Mouse (Mus musculus) R1 (cell line): ENCODE data around the gene Mrpl4.

ENCODE experiments used
- DNase-seq: peaks from one replicate; pipeline ENCODE4 v3.0.0-alpha.2; 2018; ENCODE audit warnings: low read depth, low spot score

Mrpl4 gene

DNA sequence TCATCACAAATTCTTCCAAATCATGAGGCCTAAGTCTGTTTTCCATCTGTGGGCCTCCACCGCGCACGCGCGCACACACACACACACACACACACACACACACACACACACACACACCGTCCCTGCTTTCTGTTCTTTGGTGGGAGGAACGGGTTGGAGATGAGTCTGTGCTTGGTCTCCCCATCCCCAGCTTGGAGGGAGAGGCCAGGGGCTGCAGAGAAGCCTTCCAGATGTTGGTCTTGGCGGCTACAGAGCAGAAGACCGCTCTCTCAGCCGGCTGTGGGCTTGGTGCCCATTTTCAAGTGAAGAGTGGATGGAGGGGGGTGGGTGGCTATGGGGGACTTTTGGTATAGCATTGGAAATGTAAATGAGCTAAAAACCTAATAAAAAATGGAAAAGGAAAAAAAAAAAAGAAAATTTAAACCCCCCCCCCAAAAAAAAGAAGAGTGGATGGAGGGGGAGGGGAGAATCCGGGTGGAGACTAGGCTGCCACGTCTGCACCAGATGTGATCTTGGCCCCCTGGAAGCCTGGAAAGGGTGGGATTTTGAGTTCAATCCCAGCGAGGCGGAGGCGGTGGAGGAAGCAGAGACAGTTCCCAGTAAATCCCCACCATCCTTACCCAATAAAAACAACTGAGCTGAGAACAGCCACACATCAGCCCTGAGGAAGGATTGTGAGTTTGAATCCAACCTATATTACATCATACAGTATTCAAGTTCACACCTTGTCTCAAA, 15.4 kb upstream of the Mrpl4 start:
- no peak for DNase-seq

DNA sequence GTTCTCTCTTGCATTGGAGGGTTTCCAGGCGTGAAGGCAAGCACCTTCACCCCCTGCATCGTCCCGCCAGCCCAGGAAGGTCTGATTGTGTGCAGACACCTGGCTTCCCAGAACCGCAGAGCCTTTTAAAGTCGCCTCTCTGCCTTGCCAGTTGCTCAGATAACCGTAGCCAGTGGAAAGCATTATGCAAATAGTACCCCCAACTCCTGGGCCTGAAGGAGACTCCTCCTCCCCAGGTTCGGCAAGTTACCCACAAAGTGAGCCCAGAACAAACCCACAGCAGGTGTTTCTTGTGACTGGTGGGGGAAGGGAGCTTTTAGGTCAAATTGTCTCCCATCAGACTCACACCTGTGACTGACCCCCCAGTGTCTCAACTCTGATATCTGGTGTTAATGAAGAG, 14.6 kb upstream of the Mrpl4 start:
- no peak for DNase-seq

DNA sequence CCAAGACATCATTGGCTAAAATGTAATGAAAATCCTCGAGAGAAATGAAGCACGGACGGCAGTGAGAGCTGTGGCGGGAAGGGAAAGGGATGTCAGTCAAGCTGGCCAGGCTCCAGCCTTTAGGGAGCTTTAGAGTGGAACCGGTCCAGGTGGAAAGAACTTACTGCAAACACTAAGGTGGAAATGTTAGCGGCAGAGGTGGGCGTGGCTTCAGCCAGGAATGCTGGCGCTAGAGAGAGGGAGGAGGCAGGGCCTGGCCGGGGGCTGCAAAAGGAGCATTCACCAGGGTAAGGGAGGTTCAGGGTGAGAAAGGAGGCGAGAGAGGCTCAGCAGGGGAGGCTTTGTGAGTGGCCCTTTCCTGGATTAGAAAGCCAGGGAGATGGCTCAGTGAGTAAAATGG, 11.7 kb upstream of the Mrpl4 start:
- DNase-seq = peak; percentile 97

DNA sequence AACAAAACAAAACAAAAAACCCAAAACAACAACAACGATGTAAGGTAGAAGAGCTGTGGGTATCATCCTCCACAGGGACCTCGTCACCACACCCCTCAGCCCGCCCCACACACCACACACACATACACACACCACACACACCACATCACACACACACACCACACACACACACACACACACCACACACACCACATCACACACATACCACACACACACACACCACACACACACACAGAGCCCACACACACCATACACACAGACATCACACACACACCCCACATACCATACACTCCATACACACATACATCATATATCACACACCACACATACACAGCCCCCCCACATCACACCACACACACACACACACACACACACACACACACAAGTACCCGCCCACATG, 11.0 kb upstream of the Mrpl4 start:
- no peak for DNase-seq

DNA sequence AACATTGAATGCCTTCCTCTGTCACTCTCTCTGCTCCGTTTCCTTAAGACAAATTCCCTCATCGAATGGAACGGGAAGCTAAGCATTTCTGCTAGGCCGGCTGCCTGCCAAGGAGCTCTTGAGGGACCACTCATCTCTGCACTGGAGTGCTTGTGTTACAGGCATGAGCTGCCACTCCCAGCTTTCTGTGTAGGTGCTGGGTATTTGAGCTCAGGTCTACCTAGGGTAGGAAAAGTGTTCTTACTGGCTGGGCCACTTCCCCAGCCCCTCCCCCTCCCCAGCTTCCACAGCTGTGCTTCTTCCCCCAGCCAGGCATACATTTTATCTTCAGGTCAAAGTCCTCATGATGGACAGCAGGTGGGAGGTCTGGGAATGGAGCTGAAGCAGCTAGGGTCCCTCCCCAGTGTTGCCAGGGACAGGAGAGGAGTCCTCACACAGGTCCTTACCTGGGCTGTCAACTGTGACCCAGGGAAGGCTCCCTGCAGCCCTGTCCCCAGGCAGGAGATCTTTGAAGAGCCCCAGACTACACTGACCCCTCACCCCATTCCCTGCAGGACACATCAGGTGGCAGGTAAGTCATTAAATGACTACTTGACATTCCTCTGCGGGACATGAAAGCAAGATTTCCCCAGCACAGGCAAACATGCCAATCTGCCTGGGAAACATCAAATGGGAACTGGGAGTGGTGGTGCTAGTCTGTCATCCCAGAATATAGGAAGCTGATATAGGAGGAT, 9.2 kb upstream of the Mrpl4 start:
- DNase-seq = no peak

DNA sequence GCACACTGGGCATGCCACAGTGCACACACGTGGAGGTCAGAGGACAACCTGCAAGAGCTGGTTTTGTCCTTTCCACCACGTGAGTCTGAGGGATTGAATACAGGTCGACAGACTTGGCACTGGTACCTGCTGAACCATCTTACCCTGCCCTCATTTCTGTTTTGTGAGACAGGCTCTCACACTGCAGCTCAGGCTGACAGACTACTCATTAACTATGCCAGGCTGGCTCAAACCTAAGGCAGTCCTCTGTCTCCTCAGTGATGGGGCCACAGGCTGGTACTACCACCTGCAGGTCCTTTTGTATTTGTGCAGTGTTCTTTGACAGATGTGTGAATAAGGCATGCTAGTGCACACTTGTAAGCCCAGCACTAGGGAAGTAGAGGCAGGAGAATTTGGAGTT, 7.5 kb upstream of the Mrpl4 start:
- DNase-seq = peak; percentile 42

DNA sequence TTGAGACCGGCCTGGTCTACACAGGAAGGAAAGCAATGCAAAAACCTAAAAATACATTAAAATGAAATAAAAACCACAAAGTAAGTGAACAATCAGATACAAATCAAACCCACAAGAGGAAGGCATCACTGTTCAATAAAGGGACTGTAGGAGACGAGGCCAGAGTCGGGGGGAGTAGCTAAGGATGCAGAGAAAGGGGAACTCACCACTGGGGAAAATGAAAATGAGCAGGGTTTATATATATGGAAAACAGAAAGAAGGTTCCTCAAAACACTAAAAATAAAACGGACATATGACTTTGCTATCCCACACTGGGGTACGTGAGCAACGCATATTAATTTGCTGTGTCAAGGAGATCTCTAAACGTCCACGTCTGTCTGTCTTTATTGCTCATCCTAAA, 5.5 kb upstream of the Mrpl4 start:
- DNase-seq = no peak

DNA sequence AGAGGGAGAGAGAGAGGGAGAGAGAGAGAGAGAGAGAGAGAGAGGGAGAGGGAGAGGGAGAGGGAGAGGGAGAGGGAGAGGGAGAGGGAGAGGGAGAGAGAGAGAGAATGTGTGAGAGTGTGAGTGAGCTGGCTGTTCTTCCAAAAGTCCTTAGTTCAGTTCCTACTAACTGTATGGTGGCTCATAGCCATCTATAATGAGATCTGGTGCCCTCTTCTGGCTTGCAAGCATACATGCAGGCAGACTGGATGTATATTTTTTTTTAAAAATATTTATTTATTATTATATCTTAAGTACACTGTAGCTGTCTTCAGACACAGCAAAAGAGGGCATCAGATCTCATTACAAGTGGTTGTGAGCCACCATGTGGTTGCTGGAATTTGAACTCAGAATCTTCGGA, 4.2 kb upstream of the Mrpl4 start:
- peak; percentile 37 for DNase-seq

DNA sequence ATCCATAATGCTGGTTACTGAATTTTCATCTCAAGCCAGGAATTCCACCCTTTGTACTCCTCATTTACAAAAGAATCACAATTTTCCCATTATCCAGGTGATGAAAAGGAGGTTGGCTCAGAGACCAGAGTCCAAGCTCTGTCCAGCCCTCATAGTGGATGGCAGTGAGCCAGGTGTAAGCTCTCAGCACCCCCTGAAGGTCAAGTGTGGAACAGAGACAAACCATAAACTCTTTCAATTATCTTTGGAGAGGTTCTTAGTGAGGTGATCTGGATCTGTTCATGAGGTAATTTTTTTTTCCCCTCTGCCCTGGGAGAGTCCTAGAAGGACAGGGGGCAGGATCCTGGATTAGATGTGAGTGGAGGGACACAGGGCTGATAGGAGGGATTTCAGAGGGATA, 1.7 kb upstream of the Mrpl4 start:
- DNase-seq = peak; percentile 71

DNA sequence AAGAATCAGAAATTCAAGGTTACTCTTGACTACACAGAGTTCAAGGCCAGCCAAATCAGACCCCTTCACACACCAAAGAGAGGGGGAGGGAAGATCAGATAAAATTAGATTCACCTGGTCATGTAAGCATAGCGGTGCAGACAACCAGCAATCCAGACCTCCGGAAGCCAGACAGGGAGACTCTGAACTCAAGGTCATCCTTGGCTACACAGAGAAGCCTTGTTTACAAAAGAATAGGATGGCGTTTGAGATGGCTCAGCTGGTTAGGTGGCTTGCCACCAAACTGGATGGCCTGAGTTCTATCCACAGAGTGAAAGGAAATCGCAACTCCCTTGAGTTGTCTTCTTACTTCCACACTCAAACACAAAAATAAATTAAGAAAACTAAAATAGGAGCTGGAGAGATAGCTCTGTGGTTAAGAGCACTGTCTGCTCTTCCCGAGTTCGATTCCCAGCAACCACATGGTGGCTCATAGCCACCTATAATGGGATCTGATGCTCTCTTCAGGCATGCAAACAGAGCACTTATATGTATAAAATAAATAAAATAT, 812 bp upstream of the Mrpl4 start:
- peak; percentile 89 for DNase-seq

DNA sequence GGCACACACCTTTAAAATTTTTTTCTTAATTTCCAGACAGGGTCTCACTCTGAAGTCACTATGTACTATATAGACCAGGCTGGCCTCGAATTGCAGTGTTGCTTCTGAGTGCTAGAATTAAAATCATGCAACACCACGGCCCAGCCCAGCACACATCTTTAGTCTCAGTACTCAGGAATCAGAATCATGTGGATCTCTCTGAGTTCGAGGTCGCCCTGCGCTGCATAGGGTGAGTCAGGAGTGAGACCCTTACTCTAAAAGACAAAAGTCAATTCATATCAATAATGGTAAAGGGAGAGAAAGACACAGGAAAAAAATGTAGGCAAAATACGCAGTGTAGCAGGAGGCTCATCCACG, 290 bp upstream of the Mrpl4 start:
- no peak for DNase-seq

DNA sequence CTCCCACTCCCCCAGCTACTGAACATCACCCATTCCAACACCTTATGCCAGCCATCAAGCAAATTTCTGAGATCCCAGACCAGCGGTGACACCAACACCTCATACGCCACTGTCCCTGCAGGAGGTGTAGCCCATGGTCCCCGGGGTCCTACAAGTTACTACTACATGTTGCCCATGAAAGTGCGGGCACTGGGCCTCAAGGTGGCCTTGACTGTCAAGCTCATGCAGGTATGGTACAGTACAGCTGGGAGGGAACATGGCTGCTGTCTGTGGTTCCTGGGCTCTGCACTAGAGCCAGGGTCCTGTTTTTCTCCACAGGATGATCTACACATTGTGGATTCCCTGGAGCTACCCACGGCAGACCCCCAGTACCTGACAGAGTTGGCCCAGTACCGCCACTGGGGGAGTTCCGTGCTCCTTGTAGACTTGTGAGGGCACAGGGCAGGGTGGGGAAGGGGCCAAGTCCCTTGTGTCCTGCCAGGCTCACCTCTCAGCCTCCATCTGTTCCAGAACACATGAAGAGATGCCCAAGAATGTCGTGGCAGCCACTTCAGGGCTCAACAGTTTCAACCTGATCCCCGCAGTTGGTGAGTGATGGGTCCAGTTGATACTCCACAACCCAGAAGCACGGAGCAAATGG, 4.9 kb downstream of the Mrpl4 start:
- no peak for DNase-seq

DNA sequence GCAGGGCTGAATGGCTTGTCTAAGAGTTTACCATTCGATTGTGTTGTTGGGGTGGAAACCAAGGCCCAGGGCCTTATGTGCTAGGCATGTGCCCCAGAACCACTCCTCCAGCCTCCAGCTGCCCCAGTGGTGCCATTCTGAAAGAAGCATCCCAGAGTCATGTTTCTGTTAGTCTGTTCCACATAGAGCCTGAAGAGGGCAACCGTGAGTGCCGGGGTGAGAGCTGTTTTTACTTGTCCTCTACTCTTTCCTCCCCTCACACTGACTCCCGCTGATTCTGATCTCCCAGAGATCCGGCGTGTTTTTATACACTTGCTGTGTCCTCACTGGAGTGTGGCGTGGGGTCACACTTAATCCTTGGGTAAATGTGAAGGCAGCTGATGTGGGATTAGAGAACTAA, 5.5 kb downstream of the Mrpl4 start:
- peak; percentile 75 for DNase-seq

DNA sequence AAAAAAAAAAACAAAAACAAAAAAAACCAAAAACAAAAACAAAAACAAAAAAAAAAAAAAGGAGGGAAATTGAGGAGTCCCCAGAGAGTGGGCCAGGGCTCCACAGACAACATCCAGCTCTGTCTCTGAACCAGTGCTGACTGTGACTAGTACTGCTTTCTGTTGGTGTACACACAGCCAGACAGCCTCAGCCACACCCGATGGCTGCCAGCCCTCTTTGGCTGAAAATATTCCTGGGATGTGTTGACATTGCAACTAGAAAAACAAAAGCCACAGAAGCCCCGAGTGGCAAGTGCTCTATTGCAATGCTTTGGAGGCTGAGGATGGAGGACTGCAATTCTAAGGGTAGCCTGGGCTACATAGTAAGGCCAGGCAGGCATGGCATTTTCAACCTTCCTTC, 7.8 kb downstream of the Mrpl4 start:
- DNase-seq = no peak

DNA sequence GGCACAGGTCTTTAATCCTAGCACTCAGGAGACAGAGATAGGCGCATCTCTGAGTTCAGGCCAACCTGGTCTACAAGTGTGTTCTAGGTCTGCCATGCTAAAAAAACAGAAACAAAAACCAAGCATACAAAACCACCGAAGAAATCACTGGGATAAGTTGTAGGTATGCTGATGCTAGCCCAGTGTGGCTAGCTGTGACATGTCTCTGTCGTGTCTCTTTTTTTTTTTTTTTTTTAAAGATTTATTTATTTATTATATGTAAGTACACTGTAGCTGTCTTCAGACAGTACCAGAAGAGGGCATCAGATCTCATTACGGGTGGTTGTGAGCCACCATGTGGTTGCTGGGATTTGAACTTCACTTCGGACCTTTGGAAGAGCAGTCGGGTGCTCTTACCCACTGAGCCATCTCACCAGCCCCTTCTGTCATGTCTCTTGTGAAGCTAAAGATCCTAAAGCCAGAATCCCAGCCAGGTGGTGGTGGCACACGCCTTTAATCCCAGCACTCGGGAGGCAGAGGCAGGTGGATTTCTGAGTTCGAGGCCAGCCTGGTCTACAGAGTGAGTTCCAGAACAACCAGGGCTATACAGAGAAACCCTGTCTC, 8.5 kb downstream of the Mrpl4 start:
- DNase-seq = peak; percentile 34

DNA sequence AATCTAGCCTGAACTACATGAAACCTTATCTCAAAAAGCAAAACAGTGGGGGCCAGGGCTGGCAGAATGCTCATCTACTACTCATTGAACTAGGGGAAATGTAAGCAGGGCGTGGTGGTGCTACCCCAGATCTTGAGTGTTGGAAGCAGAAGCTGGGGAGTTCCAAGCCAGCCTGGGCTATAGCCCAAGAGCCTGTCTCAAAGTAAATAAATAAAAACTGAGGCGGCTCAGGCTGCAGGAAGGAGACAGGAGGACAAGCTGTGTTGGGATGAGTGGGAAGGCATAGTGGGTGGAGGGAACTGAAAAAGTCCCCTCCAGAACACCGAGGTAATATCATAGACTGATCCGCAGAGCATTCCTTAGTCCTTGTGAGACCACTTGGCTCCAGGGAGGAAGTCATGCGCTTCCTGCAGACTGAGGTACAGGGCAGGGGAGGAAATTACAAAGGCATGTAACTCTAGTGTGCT, 9.3 kb downstream of the Mrpl4 start:
- DNase-seq = no peak

DNA sequence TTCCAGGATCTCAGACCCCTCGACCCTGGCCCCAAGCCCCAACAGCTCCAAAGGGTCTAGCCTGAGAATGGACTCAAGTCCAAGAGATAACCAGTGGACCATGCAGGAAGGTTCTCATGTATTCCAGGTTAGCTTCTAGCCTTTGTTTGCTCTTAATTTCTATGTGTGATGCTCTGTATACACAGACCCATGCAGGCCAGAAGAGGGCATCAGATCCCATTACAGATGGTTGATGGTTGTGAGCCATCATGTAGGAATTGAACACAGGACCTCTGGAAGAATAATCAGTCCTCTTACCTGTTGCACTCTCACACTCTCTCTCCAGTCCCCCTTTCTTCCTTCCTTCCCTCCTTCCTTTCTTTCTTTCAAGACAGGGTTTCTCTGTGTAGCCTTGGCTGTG, 9.8 kb downstream of the Mrpl4 start:
- DNase-seq = no peak

DNA sequence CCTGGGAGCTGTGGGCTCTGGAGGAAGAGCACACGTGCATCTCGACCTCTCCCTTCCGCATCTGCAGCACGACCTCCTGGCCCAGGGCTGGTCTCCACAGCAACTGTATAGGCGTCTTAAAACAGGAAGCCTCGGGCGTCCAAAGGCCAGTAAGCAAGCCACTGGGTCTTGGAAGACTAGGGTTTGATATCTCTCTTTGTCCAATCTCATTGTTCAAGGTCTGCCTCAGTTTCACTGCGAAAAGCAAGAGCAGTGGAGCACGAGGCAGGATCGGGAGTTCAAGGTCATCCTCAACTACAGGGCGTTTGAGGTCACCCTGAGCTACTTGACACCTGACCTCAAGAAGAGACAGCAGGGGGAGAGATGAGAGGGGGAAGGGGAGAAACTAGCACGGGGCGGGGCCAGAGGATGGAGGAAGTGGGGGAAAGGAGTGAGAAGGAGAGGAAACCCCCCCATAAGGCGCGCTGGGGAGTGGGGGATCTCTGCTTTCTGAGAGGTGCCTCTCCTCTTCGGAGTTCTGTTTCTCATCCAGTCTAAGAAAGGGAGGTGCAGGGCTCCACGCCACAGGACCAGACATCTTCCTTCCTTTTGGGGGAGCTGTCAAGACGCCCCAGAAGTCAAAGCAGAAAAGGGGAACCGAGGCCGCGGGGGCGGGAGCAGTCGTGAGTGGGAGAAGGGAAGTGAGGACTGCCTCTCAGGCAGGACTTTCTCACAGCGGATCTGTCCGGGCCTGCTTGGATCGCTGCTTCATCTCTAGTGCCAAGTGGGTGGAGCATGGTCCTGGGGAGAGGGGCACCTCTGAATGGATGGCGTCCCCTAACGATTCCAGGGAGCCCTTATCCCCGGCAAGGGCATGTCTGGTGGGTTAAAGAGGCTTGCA, 12.4 kb downstream of the Mrpl4 start:
- DNase-seq = peak; percentile 93

DNA sequence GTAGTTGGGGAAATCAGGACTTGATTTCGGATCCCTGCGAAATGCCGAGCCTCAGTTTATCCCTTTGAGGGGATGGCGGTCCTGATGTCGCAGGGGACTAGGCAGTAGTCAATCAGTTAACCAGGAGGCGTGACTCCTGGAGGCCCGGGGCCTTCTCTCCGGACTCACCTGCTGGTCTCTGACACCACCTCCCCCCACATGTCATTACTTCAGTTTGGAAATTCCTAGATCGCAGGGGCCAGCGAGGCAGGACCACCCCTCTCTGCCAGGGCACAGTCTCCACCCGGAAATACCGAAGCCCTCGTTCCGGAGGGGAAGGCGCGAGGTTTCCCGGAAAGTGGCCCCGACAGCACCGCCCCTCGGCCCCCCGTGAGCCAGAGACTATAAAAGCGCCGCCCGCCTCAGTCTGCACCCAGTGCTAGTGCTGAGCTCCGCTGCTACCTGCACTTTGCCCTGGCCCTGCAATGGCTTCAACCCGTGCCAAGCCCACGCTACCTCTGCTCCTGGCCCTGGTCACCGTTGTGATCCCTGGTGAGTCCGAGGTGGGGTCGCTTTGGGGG, 13.1 kb downstream of the Mrpl4 start, which contains the start of gene Icam1:
Gene Icam1, plus strand, starts transcription at position 415 of the 560 bp plus-strand sequence.
- peak; percentile 87 for DNase-seq

DNA sequence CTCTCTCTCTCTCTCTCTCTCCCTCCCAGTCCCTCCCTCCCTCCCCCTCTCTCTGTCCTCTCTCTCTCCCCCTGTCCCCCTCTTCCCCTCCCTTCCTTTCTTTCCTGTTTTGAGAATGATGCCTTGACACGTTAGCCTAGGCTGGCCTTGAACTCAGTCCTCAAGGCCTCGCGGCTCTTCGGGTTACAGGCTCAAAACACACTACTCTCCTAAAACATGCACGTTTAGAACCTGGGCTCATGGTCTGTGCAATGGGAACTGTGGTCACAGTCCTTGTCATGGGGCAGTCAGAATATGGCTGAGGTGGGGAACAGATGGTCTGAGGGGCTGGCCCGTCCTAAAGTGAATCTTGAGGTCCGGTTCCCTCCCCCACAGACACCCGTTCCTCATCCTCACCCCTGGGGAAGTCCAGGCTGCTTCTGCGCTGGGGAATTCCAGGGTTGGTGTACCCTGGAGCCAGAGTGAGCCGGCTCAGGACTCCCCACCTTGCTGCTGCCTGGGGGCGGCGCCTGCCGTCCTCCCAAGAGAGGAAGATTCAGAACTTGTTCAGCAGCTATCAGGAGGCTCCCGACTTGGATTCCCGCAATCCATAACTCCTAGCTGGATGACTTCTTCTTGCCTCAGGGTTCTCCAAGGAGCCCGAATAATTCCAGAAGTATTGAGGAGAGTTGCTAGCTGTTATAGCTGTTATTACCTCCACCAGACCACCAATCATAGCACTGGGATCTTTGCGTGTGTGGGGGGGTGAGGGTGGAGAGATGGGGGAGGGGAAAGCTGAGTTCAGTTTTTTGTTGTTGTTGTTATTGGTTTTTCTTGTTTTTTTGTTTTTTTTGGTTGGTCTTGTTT, 14.0 kb downstream of the Mrpl4 start:
- peak; percentile 82 for DNase-seq
